Mouse (Mus musculus) megakaryocyte, embryonic 14.5 days (primary cell): Measurements from ENCODE around the gene Dbil5. TPM values are rescaled to one million over a fixed set of nuclear protein-coding genes. Genes with fewer than 3 reads are reported as not detected.

Source experiments
- H3K27me3 ChIP-seq: replicated peaks from 2 replicates; pipeline ENCODE3; 2012; ENCODE audit warnings: inconsistent platforms
- H3K36me3 ChIP-seq: replicated peaks from 2 replicates; pipeline ENCODE3; 2012; ENCODE audit warnings: low read length, inconsistent platforms, mixed read lengths
- H3K4me1 ChIP-seq: 2 replicates; pipeline ENCODE4 v1.6.1; 2012; ENCODE audit warnings: inconsistent platforms
- H3K4me3 ChIP-seq: replicated peaks from 2 replicates; pipeline ENCODE3; 2012; ENCODE audit warnings: moderate library complexity, mild to moderate bottlenecking, inconsistent platforms
- H3K9me3 ChIP-seq: 2 replicates; pipeline ENCODE4 v1.6.1; 2012; ENCODE audit warnings: inconsistent platforms
- FLI1 ChIP-seq: IDR thresholded peaks from 2 replicates; pipeline ENCODE4 v1.6.1; 2012; ENCODE audit warnings: low read length, inconsistent platforms, mixed read lengths
- GATA1 ChIP-seq: IDR thresholded peaks from 3 replicates; pipeline ENCODE4 v1.6.1; 2012; ENCODE audit warnings: mixed read lengths, low read length, inconsistent platforms, borderline replicate concordance
- polyA plus RNA-seq: library from polyadenylated mRNA; stranded (reverse); fragments of >175 nt; gene quantifications from 2 replicates; pipeline ENCODE4 v1.2.3, GENCODE M21; 2012; ENCODE audit warnings: low replicate concordance; ENCODE audit not compliant: insufficient read depth

Dbil5 gene
- polyA plus RNA-seq, 1 experiment = 3.2 TPM

GRCm38 (mm10) chr11:76253145-76253917, 35.9 kb downstream of the Dbil5 start:
- H3K36me3 ChIP-seq = peaks cover 45% of the 10 kb centered on the region
- no peaks in the 10 kb centered on the region for H3K9me3 ChIP-seq
- H3K27me3 ChIP-seq = no peaks in the 10 kb centered on the region
- no peak for TF ChIP-seq GATA1
- no peak for TF ChIP-seq FLI1
- H3K4me1 ChIP-seq = peaks cover 10% of the 10 kb centered on the region
- no peak overlapping the region for H3K4me3 ChIP-seq

- Histone ChIP-seq H3K36me3 (peaks cover 42% of the 10 kb centered on the region), H3K4me3 (no peak overlapping the region), H3K27me3 (no peaks in the 10 kb centered on the region), H3K4me1 (peaks cover 10% of the 10 kb centered on the region), H3K9me3 (no peaks in the 10 kb centered on the region)
- no peak for TF ChIP-seq GATA1
- TF ChIP-seq FLI1 = no peak
Observed at GRCm38 (mm10) chr11:76253918-76254264, 36.5 kb downstream of the Dbil5 start.

- Histone ChIP-seq H3K4me1 (peaks cover 12% of the 10 kb centered on the region), H3K27me3 (peaks cover 3% of the 10 kb centered on the region), H3K4me3 (no peak overlapping the region), H3K9me3 (no peaks in the 10 kb centered on the region), H3K36me3 (peaks cover 40% of the 10 kb centered on the region)
- TF ChIP-seq FLI1 = no peak
- TF ChIP-seq GATA1 = no peak
Observed at GRCm38 (mm10) chr11:76255431-76256001, 38.1 kb downstream of the Dbil5 start.

DNA sequence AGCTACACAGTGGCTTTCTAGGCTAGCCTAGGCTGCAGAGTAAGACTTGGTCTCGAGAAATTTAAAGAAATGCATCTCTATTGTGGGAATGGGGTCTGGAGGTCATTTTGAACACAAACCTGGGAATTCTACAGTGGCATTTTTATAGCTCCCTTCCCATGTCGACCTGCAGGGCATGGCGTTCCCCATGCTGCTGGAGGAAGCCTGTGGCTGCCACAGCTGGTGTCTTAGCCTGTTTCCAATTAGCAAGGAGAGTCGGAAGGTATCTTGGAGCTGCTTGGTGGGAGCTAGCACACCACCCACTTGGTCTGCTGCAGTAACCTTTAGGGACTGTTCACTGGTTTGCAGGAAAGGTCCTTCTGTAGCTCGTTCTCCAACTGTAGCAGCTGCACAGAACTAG, 38.7 kb downstream of the Dbil5 start:
- Histone ChIP-seq H3K27me3 (peaks cover 6% of the 10 kb centered on the region), H3K9me3 (no peaks in the 10 kb centered on the region), H3K36me3 (peaks cover 39% of the 10 kb centered on the region), H3K4me3 (no peak overlapping the region), H3K4me1 (peaks cover 18% of the 10 kb centered on the region)
- no peak for TF ChIP-seq FLI1
- no peak for TF ChIP-seq GATA1

- peaks cover 30% of the 10 kb centered on the region for H3K4me1 ChIP-seq
- peaks cover 38% of the 10 kb centered on the region for H3K36me3 ChIP-seq
- H3K4me3 ChIP-seq = no peak overlapping the region
- peaks cover 7% of the 10 kb centered on the region for H3K27me3 ChIP-seq
- no peak for TF ChIP-seq FLI1
- no peak for TF ChIP-seq GATA1
- H3K9me3 ChIP-seq = no peaks in the 10 kb centered on the region
Observed at GRCm38 (mm10) chr11:76257386-76257785, 40.0 kb downstream of the Dbil5 start.

DNA sequence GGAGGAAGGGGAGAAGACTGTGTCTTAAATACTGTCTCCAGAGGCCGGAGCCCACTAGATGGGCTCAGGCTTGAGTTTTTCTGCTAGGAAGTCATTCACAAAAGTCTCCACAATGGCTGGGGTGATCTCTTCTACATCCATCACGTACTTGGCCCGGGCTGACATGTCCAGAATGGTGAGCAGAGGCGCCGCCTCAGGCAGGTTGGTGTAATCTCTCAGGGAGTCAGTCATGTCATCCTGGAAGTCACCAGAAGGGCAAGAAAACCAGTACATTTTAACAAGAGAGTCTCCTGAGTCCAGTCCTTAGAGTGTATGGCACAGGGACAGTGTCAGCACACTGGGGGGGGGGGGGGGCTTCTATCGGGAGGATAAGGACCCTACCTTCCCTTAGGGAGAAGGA, 41.1 kb downstream of the Dbil5 start:
- no peaks in the 10 kb centered on the region for H3K9me3 ChIP-seq
- H3K4me3 ChIP-seq = no peak overlapping the region
- no peak for TF ChIP-seq GATA1
- no peak for TF ChIP-seq FLI1
- H3K4me1 ChIP-seq = peaks cover 33% of the 10 kb centered on the region
- peaks cover 47% of the 10 kb centered on the region for H3K36me3 ChIP-seq
- peaks cover 10% of the 10 kb centered on the region for H3K27me3 ChIP-seq

DNA sequence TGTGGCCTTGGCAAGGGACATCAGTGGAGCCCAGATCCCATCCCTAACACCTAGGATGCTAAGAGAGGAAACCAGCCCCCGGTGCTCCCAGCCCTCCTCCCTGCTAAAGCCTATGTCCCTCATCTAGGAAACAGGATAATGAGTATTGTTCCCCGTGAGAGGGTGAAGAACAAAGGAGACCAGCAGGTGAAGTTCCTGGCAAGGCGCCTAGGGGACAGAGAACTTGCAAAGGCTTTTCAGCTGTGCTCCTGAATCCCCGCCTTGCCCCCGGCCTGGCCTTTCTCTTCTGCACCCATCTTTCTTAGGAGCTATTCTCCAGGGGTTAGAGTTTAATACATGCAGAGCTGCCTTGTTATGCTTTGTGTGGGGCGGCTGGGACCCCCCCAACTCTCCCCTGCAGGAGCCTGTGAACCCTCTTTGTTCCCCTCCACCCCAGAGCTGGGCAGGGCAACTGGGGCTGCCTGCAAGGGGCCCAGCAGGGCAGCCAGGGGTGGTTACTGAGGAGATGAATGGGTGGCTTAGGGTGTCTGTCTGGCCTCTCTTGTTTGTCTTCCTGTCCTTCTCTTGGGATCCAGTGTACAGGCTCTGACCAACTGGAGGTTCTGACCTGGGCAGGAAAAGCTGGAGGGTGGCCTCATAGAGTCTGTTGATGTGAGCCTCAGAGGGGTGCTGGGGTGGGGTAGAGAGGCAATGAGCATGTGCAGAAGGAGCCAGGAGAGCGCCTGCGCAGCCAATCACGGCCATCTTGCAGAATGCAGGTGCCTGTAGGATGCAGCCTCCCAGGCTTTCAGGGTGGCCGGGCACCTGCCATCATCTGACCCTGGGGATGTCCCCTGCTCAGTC, 43.0 kb downstream of the Dbil5 start:
- peaks cover 48% of the 10 kb centered on the region for H3K36me3 ChIP-seq
- TF ChIP-seq GATA1 (no peak), FLI1 (no peak)

DNA sequence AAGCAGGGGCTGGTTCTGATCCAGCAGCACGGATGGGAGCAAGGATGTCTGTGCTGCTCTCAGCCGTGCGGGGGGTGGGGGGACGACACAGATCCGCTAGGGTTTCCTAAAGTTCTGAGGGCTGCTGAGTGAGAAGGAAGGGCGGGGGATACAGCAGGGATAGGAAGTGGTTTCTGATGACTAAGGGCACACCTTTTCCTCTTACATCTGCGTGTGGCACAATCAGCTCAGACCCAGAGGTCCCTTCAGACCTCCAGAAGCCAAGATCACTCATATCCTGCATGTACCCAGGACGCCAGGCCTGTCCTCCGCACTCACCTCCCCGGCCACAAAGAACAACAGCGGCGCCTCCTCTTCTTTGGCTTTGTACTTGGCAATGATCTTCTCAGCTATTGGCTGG, 43.8 kb downstream of the Dbil5 start:
- H3K27me3 ChIP-seq = peaks cover 14% of the 10 kb centered on the region
- H3K4me3 ChIP-seq = peak overlapping the region; percentile 21
- H3K4me1 ChIP-seq = peaks cover 29% of the 10 kb centered on the region
- peaks cover 51% of the 10 kb centered on the region for H3K36me3 ChIP-seq
- no peaks in the 10 kb centered on the region for H3K9me3 ChIP-seq
- TF ChIP-seq FLI1 (no peak), GATA1 (no peak)

More for the DNA sequence above, 43.0 kb downstream of the Dbil5 start:
- peaks cover 13% of the 10 kb centered on the region for H3K27me3 ChIP-seq
- H3K4me1 ChIP-seq = peaks cover 27% of the 10 kb centered on the region
- H3K9me3 ChIP-seq = no peaks in the 10 kb centered on the region
- H3K4me3 ChIP-seq = no peak overlapping the region

DNA sequence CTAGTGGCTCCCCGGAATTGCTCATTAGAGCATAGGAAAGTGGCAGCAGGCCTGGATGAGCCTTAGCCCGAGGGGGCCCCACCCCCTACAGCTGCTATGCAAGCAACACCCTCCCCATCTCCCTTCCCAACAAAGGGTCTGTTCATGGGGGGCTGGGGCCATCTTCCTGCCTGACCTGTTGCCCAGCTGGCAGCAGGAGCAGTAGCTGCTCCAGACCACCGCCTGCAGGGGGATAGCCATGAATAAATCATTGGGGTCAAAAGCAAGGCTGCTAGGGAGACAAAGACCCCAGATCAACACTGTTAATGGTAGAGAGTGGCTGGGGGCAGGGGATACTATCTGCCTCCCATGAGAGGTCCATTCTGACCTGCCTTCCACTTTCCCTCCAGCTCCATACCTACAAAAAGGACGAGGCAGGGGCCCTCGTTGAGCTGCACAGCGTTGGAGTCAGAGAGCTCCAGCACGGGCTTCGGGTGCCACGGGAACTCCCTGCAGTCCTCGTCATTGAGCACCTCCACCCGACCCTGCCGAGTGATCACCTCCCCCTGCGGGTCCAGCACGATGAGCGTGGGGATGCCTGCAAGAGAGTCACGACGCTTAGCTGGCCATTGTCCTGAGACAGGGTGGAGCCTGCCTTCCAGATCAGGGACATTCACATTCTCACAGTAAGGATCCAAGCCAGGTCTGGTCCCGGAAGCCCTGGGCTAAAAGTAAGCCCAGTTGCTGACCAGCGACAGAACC, 45.4 kb downstream of the Dbil5 start:
- no peak for TF ChIP-seq GATA1
- TF ChIP-seq FLI1 = no peak
- peaks cover 16% of the 10 kb centered on the region for H3K27me3 ChIP-seq
- peaks cover 39% of the 10 kb centered on the region for H3K4me1 ChIP-seq
- no peak overlapping the region for H3K4me3 ChIP-seq
- H3K36me3 ChIP-seq = peaks cover 44% of the 10 kb centered on the region
- H3K9me3 ChIP-seq = no peaks in the 10 kb centered on the region

- H3K4me3 ChIP-seq = no peak overlapping the region
Observed at GRCm38 (mm10) chr11:76267550-76267949, 50.1 kb downstream of the Dbil5 start.

More at GRCm38 (mm10) chr11:76267550-76267949, 50.1 kb downstream of the Dbil5 start:
- TF ChIP-seq FLI1 (no peak), GATA1 (no peak)
- Histone ChIP-seq H3K4me1 (peaks cover 25% of the 10 kb centered on the region), H3K9me3 (no peaks in the 10 kb centered on the region), H3K36me3 (peaks cover 29% of the 10 kb centered on the region), H3K27me3 (peaks cover 9% of the 10 kb centered on the region)
